Mouse (Mus musculus) forebrain, embryonic 14.5 days (tissue): ENCODE data around the gene Trim25. TPM values are rescaled to one million over a fixed set of nuclear protein-coding genes. Genes with fewer than 3 reads are reported as not detected.

ENCODE experiments used
- ATAC-seq: fragments of 200-750 bp; cut with Nextera tagmentation; 2 replicates; pipeline ENCODE4 v1.8.0; 2017; ENCODE audit warnings: mild to moderate bottlenecking, moderate library complexity
- DNase-seq: peaks from one replicate; pipeline ENCODE4 v3.0.0-alpha.2; 2015; ENCODE audit warnings: low spot score
- H3K27ac ChIP-seq: fragments of 300-500 bp; sonication (generic); 2 replicates; pipeline ENCODE4 v1.5.1; 2014; ENCODE audit warnings: low read depth, mild to moderate bottlenecking, control low read depth, low read length, moderate library complexity
- H3K27me3 ChIP-seq: fragments of 300-500 bp; sonication (generic); replicated peaks from 2 replicates; pipeline ENCODE4 v1.6.1; 2014; ENCODE audit warnings: low read length, control low read depth, mixed read lengths; ENCODE audit not compliant: control insufficient read depth, insufficient read depth
- H3K36me3 ChIP-seq: fragments of 300-500 bp; sonication (generic); 2 replicates; pipeline ENCODE4 v1.6.1; 2014; ENCODE audit warnings: low read length, control low read depth; ENCODE audit not compliant: control insufficient read depth, insufficient read depth
- H3K4me1 ChIP-seq: fragments of 300-500 bp; sonication (generic); 2 replicates; pipeline ENCODE4 v1.6.1; 2014; ENCODE audit warnings: antibody characterized with exemption, low read length, control low read depth; ENCODE audit not compliant: control insufficient read depth, insufficient read depth
- H3K4me2 ChIP-seq: fragments of 300-500 bp; sonication (generic); 2 replicates; pipeline ENCODE4 v1.6.1; 2014; ENCODE audit warnings: mild to moderate bottlenecking, control low read depth, low read length
- H3K4me3 ChIP-seq: fragments of 300-500 bp; sonication (generic); 2 replicates; pipeline ENCODE4 v1.5.1; 2014; ENCODE audit warnings: low read depth, low read length, control low read depth
- H3K9ac ChIP-seq: fragments of 300-500 bp; sonication (generic); 2 replicates; pipeline ENCODE4 v1.6.1; 2014; ENCODE audit warnings: mild to moderate bottlenecking, low read length, control low read depth, moderate library complexity
- H3K9me3 ChIP-seq: fragments of 300-500 bp; sonication (generic); replicated peaks from 2 replicates; pipeline ENCODE4 v1.6.1; 2016; ENCODE audit warnings: low read length, control low read depth, mixed read lengths; ENCODE audit not compliant: control insufficient read depth
- WGBS: fragments of 180-500 bp; shearing (Covaris S2); extraction: QIAGEN DNeasy Blood & Tissue Kit; methylation state at CpG from one replicate; pipeline ENCODE4 v1.1.7; 2014; 5-methylcytosine and 5-hydroxymethylcytosine counted together
- polyA plus RNA-seq: library from polyadenylated mRNA; unstranded; fragments of >200 nt; fragmentation: Nextera tagmentation; extraction: Ambion mirVana; gene quantifications from 2 replicates; pipeline ENCODE4 v1.2.1, GENCODE M21; 2014

The Trim25 gene
- polyA plus RNA-seq, 1 experiment from 2014 or later: 2.8 TPM

- no peaks in the 10 kb centered on the region for H3K9me3 ChIP-seq
- H3K4me3 ChIP-seq: no peak overlapping the region
- ATAC-seq: no peak
These were observed 1.3 kb downstream of the Trim25 start for GRCm38 (mm10) chr11:89000527-89000819.

GRCm38 (mm10) chr11:89001569-89001968 is 2.4 kb downstream of the Trim25 start:
- Histone ChIP-seq H3K9me3 (no peaks in the 10 kb centered on the region), H3K4me2 (no peak overlapping the region), H3K27me3 (peaks cover 15% of the 10 kb centered on the region), H3K27ac (no peak overlapping the region), H3K36me3 (no peaks in the 10 kb centered on the region), H3K4me1 (no peaks in the 10 kb centered on the region), H3K4me3 (no peak overlapping the region), H3K9ac (no peak overlapping the region)
- no peak for DNase-seq
- no peak for ATAC-seq
- 96% methylated on average over 7 of the region's 7 CpGs for WGBS

More at GRCm38 (mm10) chr11:89000527-89000819, 1.3 kb downstream of the Trim25 start:
- H3K4me1 ChIP-seq: no peaks in the 10 kb centered on the region
- no peak for DNase-seq
- H3K27me3 ChIP-seq: peaks cover 15% of the 10 kb centered on the region
- no peak overlapping the region for H3K4me2 ChIP-seq
- no peak overlapping the region for H3K27ac ChIP-seq
- no peaks in the 10 kb centered on the region for H3K36me3 ChIP-seq
- no peak overlapping the region for H3K9ac ChIP-seq

- Histone ChIP-seq H3K4me3 (no peak overlapping the region), H3K36me3 (no peaks in the 10 kb centered on the region), H3K27me3 (peaks cover 15% of the 10 kb centered on the region), H3K27ac (no peak overlapping the region), H3K9ac (no peak overlapping the region), H3K9me3 (no peaks in the 10 kb centered on the region), H3K4me2 (no peak overlapping the region), H3K4me1 (no peaks in the 10 kb centered on the region)
- ATAC-seq (no peak), DNase-seq (no peak)
- 89% methylated on average over 5 of the region's 5 CpGs for WGBS
These were observed 2.9 kb downstream of the Trim25 start for GRCm38 (mm10) chr11:89002068-89002467.

DNA sequence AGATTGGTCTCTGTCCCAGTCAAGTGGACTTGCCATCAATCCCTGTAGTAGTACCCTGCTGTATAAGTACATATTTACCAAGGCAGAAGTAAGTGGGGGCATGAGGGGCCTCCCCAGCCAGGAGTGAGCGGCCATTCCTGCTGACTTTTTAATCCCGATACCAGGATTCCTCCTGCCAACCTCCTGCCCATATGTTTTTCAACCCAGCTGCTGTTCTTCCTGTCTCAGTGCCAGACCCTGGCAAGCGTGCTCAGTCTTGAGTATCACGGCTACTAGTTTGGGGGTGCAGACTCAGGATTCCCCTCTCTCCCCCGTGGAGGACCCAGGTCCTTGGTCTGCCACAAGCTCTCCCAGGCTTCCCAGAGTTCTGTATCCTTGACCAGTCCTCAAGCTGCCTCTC is 3.4 kb downstream of the Trim25 start:
- no peak overlapping the region for H3K4me3 ChIP-seq
- no peaks in the 10 kb centered on the region for H3K4me1 ChIP-seq
- ATAC-seq (no peak), DNase-seq (no peak)
- H3K27me3 ChIP-seq: peaks cover 15% of the 10 kb centered on the region
- no peak overlapping the region for H3K9ac ChIP-seq
- no peak overlapping the region for H3K4me2 ChIP-seq
- H3K27ac ChIP-seq: no peak overlapping the region
- no peaks in the 10 kb centered on the region for H3K36me3 ChIP-seq
- no peaks in the 10 kb centered on the region for H3K9me3 ChIP-seq
- 74% methylated on average over 5 of the region's 5 CpGs for WGBS

- Histone ChIP-seq H3K9ac (no peak overlapping the region), H3K27me3 (peaks cover 14% of the 10 kb centered on the region), H3K27ac (no peak overlapping the region), H3K36me3 (no peaks in the 10 kb centered on the region), H3K4me2 (no peak overlapping the region), H3K4me3 (no peak overlapping the region), H3K9me3 (no peaks in the 10 kb centered on the region), H3K4me1 (no peaks in the 10 kb centered on the region)
- DNase-seq (no peak), ATAC-seq (no peak)
- WGBS: 73% methylated on average over 6 of the region's 6 CpGs
These were observed 3.9 kb downstream of the Trim25 start for GRCm38 (mm10) chr11:89003078-89003477.

GRCm38 (mm10) chr11:89003726-89004125 is 4.5 kb downstream of the Trim25 start:
- Histone ChIP-seq H3K27me3 (peaks cover 12% of the 10 kb centered on the region), H3K9me3 (no peaks in the 10 kb centered on the region), H3K36me3 (no peaks in the 10 kb centered on the region), H3K9ac (no peak overlapping the region), H3K4me3 (no peak overlapping the region), H3K4me2 (no peak overlapping the region), H3K27ac (no peak overlapping the region), H3K4me1 (no peaks in the 10 kb centered on the region)
- DNase-seq (no peak), ATAC-seq (no peak)
- 76% methylated on average over 4 of the region's 4 CpGs for WGBS

GRCm38 (mm10) chr11:89005473-89005872 is 6.3 kb downstream of the Trim25 start:
- 88% methylated on average over 4 of the region's 5 CpGs for WGBS
- H3K9me3 ChIP-seq: no peaks in the 10 kb centered on the region
- H3K4me1 ChIP-seq: no peaks in the 10 kb centered on the region
- H3K27me3 ChIP-seq: no peaks in the 10 kb centered on the region
- no peak overlapping the region for H3K9ac ChIP-seq
- H3K36me3 ChIP-seq: no peaks in the 10 kb centered on the region
- no peak overlapping the region for H3K4me3 ChIP-seq
- ATAC-seq: no peak
- DNase-seq: no peak
- no peak overlapping the region for H3K27ac ChIP-seq
- H3K4me2 ChIP-seq: no peak overlapping the region

DNA sequence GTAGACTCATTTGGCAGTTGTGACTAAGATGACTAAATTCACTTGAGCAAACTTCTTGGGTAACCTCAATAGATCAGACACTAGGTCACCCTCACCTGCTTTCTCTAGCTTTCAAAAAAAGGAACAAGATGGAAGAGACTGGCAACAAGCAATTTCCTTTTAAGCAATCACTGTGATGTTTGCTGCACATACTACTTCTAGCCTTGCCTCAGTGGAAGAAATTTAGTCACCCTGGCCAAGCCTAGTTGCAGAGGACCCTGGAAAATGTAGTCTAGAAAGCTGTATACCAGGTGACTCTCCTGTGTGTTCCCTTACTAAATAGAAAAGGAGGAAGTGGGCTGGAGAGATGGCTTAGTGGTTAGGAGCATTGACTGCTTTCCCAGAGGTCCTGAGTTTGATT is 7.2 kb downstream of the Trim25 start:
- ATAC-seq (no peak), DNase-seq (no peak)
- H3K4me2 ChIP-seq: no peak overlapping the region
- H3K4me3 ChIP-seq: no peak overlapping the region
- H3K4me1 ChIP-seq: no peaks in the 10 kb centered on the region
- no peaks in the 10 kb centered on the region for H3K27me3 ChIP-seq
- no peak overlapping the region for H3K27ac ChIP-seq
- H3K9me3 ChIP-seq: no peaks in the 10 kb centered on the region
- H3K36me3 ChIP-seq: no peaks in the 10 kb centered on the region
- no peak overlapping the region for H3K9ac ChIP-seq

DNA sequence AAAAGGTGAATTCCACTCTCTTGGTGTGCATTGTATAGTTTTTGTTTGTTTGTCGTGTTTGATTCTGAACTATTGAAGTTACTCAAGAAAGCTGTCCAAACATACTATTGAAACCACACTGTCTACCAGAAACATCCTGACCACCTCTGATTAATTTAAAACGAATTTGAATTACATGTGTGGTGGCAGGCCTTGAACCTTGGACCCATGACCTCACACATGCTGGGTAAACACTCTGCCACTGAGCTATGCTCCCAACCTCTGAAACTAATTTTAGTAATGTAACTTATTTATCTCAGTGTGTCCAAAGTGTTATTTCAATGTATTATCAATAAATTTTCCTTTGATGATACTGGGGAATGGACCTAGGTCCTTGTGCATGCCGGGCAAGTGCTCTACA is 8.4 kb downstream of the Trim25 start:
- ATAC-seq (no peak), DNase-seq (no peak)
- H3K4me1 ChIP-seq: no peaks in the 10 kb centered on the region
- no peaks in the 10 kb centered on the region for H3K27me3 ChIP-seq
- H3K27ac ChIP-seq: no peak overlapping the region
- H3K9ac ChIP-seq: no peak overlapping the region
- H3K36me3 ChIP-seq: no peaks in the 10 kb centered on the region
- no peak overlapping the region for H3K4me2 ChIP-seq
- H3K9me3 ChIP-seq: no peaks in the 10 kb centered on the region
- 86% methylated on average over 3 of the region's 3 CpGs for WGBS
- H3K4me3 ChIP-seq: no peak overlapping the region

DNA sequence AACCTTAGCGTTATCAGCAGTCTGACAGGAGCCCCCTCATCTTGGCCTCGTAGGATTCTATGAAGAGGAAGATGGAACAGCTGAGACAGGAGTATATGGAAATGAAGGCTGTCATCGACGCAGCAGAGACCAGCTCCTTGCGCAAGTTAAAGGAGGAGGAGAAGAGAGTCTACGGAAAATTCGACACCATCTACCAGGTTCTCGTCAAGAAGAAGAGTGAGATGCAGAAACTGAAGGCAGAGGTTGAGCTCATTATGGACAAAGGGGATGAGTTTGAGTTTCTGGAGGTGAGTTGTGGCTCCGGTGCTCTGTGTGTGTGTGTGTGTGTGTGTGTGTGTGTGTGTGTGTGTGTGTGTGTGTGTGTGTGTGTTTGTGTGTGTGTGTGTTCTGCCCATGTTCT is 9.9 kb downstream of the Trim25 start:
- H3K4me1 ChIP-seq: no peaks in the 10 kb centered on the region
- H3K4me2 ChIP-seq: no peak overlapping the region
- no peak overlapping the region for H3K9ac ChIP-seq
- H3K27me3 ChIP-seq: no peaks in the 10 kb centered on the region
- H3K9me3 ChIP-seq: no peaks in the 10 kb centered on the region
- H3K4me3 ChIP-seq: no peak overlapping the region
- DNase-seq: no peak
- no peaks in the 10 kb centered on the region for H3K36me3 ChIP-seq
- no peak for ATAC-seq
- WGBS: 90% methylated on average over 9 of the region's 9 CpGs
- no peak overlapping the region for H3K27ac ChIP-seq
